Mouse (Mus musculus): ENCODE measurements at regions not wholly inside any gene's neighbourhood (a gene's known extent, or its start where the extent isn't known, plus 50 kb on each side); places are given as distances from the start of the nearest gene placed in this dataset.

DNA sequence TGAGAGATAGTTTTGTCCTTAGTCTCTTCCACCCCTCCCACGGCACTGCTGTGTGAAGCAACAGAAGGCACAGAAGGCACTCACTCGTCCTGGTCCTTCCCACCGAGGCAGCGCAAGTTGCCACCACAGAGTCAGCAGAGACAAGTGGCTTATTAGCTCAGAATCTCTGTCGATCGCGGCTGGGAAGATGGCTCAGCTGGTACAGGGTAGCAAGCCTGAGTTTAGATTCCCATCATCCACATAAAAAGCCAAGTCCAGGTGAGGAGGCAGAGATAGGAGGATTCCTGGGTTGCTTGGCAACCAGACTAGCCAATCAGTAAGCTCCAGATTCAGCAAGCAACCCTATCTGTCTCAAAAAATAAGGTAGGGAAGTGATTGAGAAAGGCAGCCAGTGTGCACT lies 55.0 kb upstream of the Zfp706 start:
- no peak for TF ChIP-seq POLR2A (IDR thresholded peaks at IDR 0.05; ENCODE audit: borderline replicate concordance, low read depth, low read length)
- no peak for TF ChIP-seq CTCF (IDR thresholded peaks at IDR 0.05; ENCODE audit: low read depth, low read length)

All from bone marrow macrophage, adult 2 months (primary cell).